Mouse (Mus musculus): ENCODE data around the gene Dlgap1. TPM values are rescaled to one million over a fixed set of nuclear protein-coding genes. Genes with fewer than 3 reads are reported as not detected.

Gene Dlgap1
- total and polyA plus RNA-seq, 3 experiments: 0.39 to 1.6 (median 0.52) TPM

- H3K79me2 ChIP-seq (replicated peaks; ENCODE audit: control insufficient read depth, insufficient read depth, low read length): no peaks in the 10 kb centered on the region
- WGBS: 84% methylated on average over 13 of the region's 13 CpGs
- H3K27me3 ChIP-seq (ENCODE audit: control insufficient read depth, insufficient read depth, low read length): no peaks in the 10 kb centered on the region
- TF ChIP-seq CTCF (IDR thresholded peaks at IDR 0.05) (no peak), POLR2A (IDR thresholded peaks at IDR 0.05; ENCODE audit: insufficient read depth, low read depth, low read length) (no peak), EP300 (IDR thresholded peaks at IDR 0.05; ENCODE audit: insufficient read depth, low read depth, low read length) (no peak)
- H3K4me1 ChIP-seq (ENCODE audit: control insufficient read depth, insufficient read depth, low read length): no peaks in the 10 kb centered on the region
- no peak overlapping the region for H3K9ac ChIP-seq (ENCODE audit: low read depth, low read length)
- no peak for DNase-seq
- H3K36me3 ChIP-seq (ENCODE audit: control insufficient read depth, insufficient read depth, low read length): no peaks in the 10 kb centered on the region
- H3K4me3 ChIP-seq: no peak overlapping the region
- intact Hi-C loops (cut with DNase I): no loop called here
- no peak overlapping the region for H3K27ac ChIP-seq
These were observed 705.1 kb downstream of the Dlgap1 start for GRCm38 (mm10) chr17:70673985-70674384.

GRCm38 (mm10) chr17:70676522-70676921 is 707.6 kb downstream of the Dlgap1 start:
- no peak for TF ChIP-seq CTCF (IDR thresholded peaks at IDR 0.05)
- DNase-seq: no peak
- WGBS: 40% methylated on average over 2 of the region's 2 CpGs
- intact Hi-C loops (cut with DNase I): no loop called here
- Histone ChIP-seq H3K4me3 (no peak overlapping the region), H3K27ac (no peak overlapping the region), H3K9ac (ENCODE audit: low read depth, low read length) (no peak overlapping the region), H3K79me2 (replicated peaks; ENCODE audit: control insufficient read depth, insufficient read depth, low read length) (no peaks in the 10 kb centered on the region), H3K4me1 (ENCODE audit: control insufficient read depth, insufficient read depth, low read length) (no peaks in the 10 kb centered on the region), H3K27me3 (ENCODE audit: control insufficient read depth, insufficient read depth, low read length) (no peaks in the 10 kb centered on the region), H3K36me3 (ENCODE audit: control insufficient read depth, insufficient read depth, low read length) (no peaks in the 10 kb centered on the region)

- DNase-seq: peak; percentile 65 to 81
- intact Hi-C loops (cut with DNase I): loop anchor here (1.0 kb wide), 1 partner anchor 156 kb away; no protein-coding TSS in a partner anchor
- Histone ChIP-seq H3K27ac (no peak overlapping the region), H3K36me3 (ENCODE audit: control insufficient read depth, insufficient read depth, low read length) (no peaks in the 10 kb centered on the region), H3K9ac (ENCODE audit: low read depth, low read length) (no peak overlapping the region), H3K4me1 (ENCODE audit: control insufficient read depth, insufficient read depth, low read length) (no peaks in the 10 kb centered on the region), H3K27me3 (ENCODE audit: control insufficient read depth, insufficient read depth, low read length) (no peaks in the 10 kb centered on the region), H3K79me2 (replicated peaks; ENCODE audit: control insufficient read depth, insufficient read depth, low read length) (no peaks in the 10 kb centered on the region), H3K4me3 (no peak overlapping the region)
- TF ChIP-seq EP300 (IDR thresholded peaks at IDR 0.05; ENCODE audit: insufficient read depth, low read depth, low read length) (no peak), CTCF (IDR thresholded peaks at IDR 0.05) (peak; percentile 94), POLR2A (IDR thresholded peaks at IDR 0.05; ENCODE audit: insufficient read depth, low read depth, low read length) (no peak)
- WGBS: 12% methylated on average over 15 of the region's 15 CpGs
These were observed 714.8 kb downstream of the Dlgap1 start for GRCm38 (mm10) chr17:70683561-70684167.

GRCm38 (mm10) chr17:70690174-70690573 is 721.3 kb downstream of the Dlgap1 start:
- no peaks in the 10 kb centered on the region for H3K27me3 ChIP-seq (ENCODE audit: control insufficient read depth, insufficient read depth, low read length)
- no peaks in the 10 kb centered on the region for H3K36me3 ChIP-seq (ENCODE audit: control insufficient read depth, insufficient read depth, low read length)
- DNase-seq: no peak
- no peak overlapping the region for H3K9ac ChIP-seq (ENCODE audit: low read depth, low read length)
- H3K27ac ChIP-seq: no peak overlapping the region
- no peak overlapping the region for H3K4me3 ChIP-seq
- intact Hi-C loops (cut with DNase I): no loop called here
- TF ChIP-seq CTCF (IDR thresholded peaks at IDR 0.05) (no peak), POLR2A (IDR thresholded peaks at IDR 0.05; ENCODE audit: insufficient read depth, low read depth, low read length) (no peak), EP300 (IDR thresholded peaks at IDR 0.05; ENCODE audit: insufficient read depth, low read depth, low read length) (no peak)
- no peaks in the 10 kb centered on the region for H3K79me2 ChIP-seq (replicated peaks; ENCODE audit: control insufficient read depth, insufficient read depth, low read length)
- WGBS: 70% methylated on average over 6 of the region's 6 CpGs
- H3K4me1 ChIP-seq (ENCODE audit: control insufficient read depth, insufficient read depth, low read length): no peaks in the 10 kb centered on the region

GRCm38 (mm10) chr17:70690598-70690997 is 721.7 kb downstream of the Dlgap1 start:
- Histone ChIP-seq H3K4me3 (no peak overlapping the region), H3K9ac (ENCODE audit: low read depth, low read length) (no peak overlapping the region), H3K4me1 (ENCODE audit: control insufficient read depth, insufficient read depth, low read length) (no peaks in the 10 kb centered on the region), H3K27ac (no peak overlapping the region), H3K27me3 (ENCODE audit: control insufficient read depth, insufficient read depth, low read length) (no peaks in the 10 kb centered on the region), H3K36me3 (ENCODE audit: control insufficient read depth, insufficient read depth, low read length) (no peaks in the 10 kb centered on the region), H3K79me2 (replicated peaks; ENCODE audit: control insufficient read depth, insufficient read depth, low read length) (no peaks in the 10 kb centered on the region)
- TF ChIP-seq CTCF (IDR thresholded peaks at IDR 0.05) (no peak), EP300 (IDR thresholded peaks at IDR 0.05; ENCODE audit: insufficient read depth, low read depth, low read length) (no peak)
- no peak for DNase-seq
- intact Hi-C loops (cut with DNase I): no loop called here
- 65% methylated on average over 8 of the region's 8 CpGs for WGBS

- intact Hi-C loops (cut with DNase I): loop anchor here (1.0 to 10.0 kb wide), 4 partner anchors 75 to 488 kb away; partner anchors contain the start of gene Tgif1
- Histone ChIP-seq H3K27me3 (ENCODE audit: control insufficient read depth, insufficient read depth, low read length) (no peaks in the 10 kb centered on the region), H3K36me3 (ENCODE audit: control insufficient read depth, insufficient read depth, low read length) (no peaks in the 10 kb centered on the region), H3K4me3 (peak overlapping the region; percentile 15; the same call in 1 of the 2 replicates), H3K27ac (no peak overlapping the region), H3K9ac (ENCODE audit: low read depth, low read length) (no peak overlapping the region), H3K4me1 (ENCODE audit: control insufficient read depth, insufficient read depth, low read length) (peaks cover 1% of the 10 kb centered on the region; the same call in 1 of the 2 replicates), H3K79me2 (replicated peaks; ENCODE audit: control insufficient read depth, insufficient read depth, low read length) (no peaks in the 10 kb centered on the region)
- TF ChIP-seq CTCF (IDR thresholded peaks at IDR 0.05) (peak; percentile 98), POLR2A (IDR thresholded peaks at IDR 0.05; ENCODE audit: insufficient read depth, low read depth, low read length) (no peak), EP300 (IDR thresholded peaks at IDR 0.05; ENCODE audit: insufficient read depth, low read depth, low read length) (peak; percentile 82)
- DNase-seq: peak; percentile 79 to 86
- 6% methylated on average over 28 of the region's 28 CpGs for WGBS
These were observed 738.3 kb downstream of the Dlgap1 start for GRCm38 (mm10) chr17:70706976-70707818.

Data from heart, adult 2 months (tissue).